Mouse (Mus musculus): ENCODE measurements around the gene Hhat. TPM values are rescaled to one million over a fixed set of nuclear protein-coding genes. Genes with fewer than 3 reads are reported as not detected.

The Hhat gene
- total and polyA plus RNA-seq, 3 experiments, result 0.39 to 1.0 TPM; not detected in 1

- DNase-seq (ENCODE audit: low read depth, low spot score), result no peak
- Histone ChIP-seq H3K4me3 (ENCODE audit: control insufficient read depth in 1 of 2, insufficient read depth in 1 of 2, low read depth in 2 of 2, low read length in 2 of 2) (no peak overlapping the region), H3K9ac (ENCODE audit: control insufficient read depth, low read depth, low read length, poor library complexity, severe bottlenecking) (no peak overlapping the region), H3K79me2 (ENCODE audit: control insufficient read depth, insufficient read depth, low read length, poor library complexity) (no peaks in the 10 kb centered on the region), H3K36me3 (ENCODE audit: control insufficient read depth in 1 of 2, insufficient read depth in 2 of 2, low read length in 2 of 2) (no peaks in the 10 kb centered on the region), H3K27ac (ENCODE audit: control insufficient read depth, low read depth, low read length) (no peak overlapping the region), H3K9me3 (replicated peaks; ENCODE audit: insufficient read depth, low read length) (no peaks in the 10 kb centered on the region), H3K27me3 (ENCODE audit: control insufficient read depth in 1 of 2, insufficient read depth in 2 of 2, low read length in 2 of 2) (peaks cover 0 to 1% of the 10 kb centered on the region in 2 experiments; a peak in 3 of 4 replicates), H3K4me1 (ENCODE audit: control insufficient read depth in 1 of 2, insufficient read depth in 2 of 2, low read length in 2 of 2) (no peaks in the 10 kb centered on the region)
- TF ChIP-seq E2F4 (IDR thresholded peaks at IDR 0.05; ENCODE audit: borderline replicate concordance, low read depth, low read length) (no peak), TBP (IDR thresholded peaks at IDR 0.05; ENCODE audit: low read depth, low read length) (no peak), USF1 (IDR thresholded peaks at IDR 0.05; ENCODE audit: low read depth, low read length) (no peak)
Measured at GRCm38 (mm10) chr1:192613271-192613670, 157.8 kb downstream of the Hhat start.

GRCm38 (mm10) chr1:192611996-192612739 lies 158.9 kb downstream of the Hhat start:
- Histone ChIP-seq H3K27ac (ENCODE audit: control insufficient read depth, low read depth, low read length) (no peak overlapping the region), H3K4me3 (ENCODE audit: control insufficient read depth in 1 of 2, insufficient read depth in 1 of 2, low read depth in 2 of 2, low read length in 2 of 2) (no peak overlapping the region), H3K27me3 (ENCODE audit: control insufficient read depth in 1 of 2, insufficient read depth in 2 of 2, low read length in 2 of 2) (peaks cover 0 to 1% of the 10 kb centered on the region in 2 experiments; a peak in 3 of 4 replicates), H3K36me3 (ENCODE audit: control insufficient read depth in 1 of 2, insufficient read depth in 2 of 2, low read length in 2 of 2) (no peaks in the 10 kb centered on the region), H3K9ac (ENCODE audit: control insufficient read depth, low read depth, low read length, poor library complexity, severe bottlenecking) (no peak overlapping the region), H3K79me2 (ENCODE audit: control insufficient read depth, insufficient read depth, low read length, poor library complexity) (no peaks in the 10 kb centered on the region), H3K4me1 (ENCODE audit: control insufficient read depth in 1 of 2, insufficient read depth in 2 of 2, low read length in 2 of 2) (no peaks in the 10 kb centered on the region), H3K9me3 (replicated peaks; ENCODE audit: insufficient read depth, low read length) (no peaks in the 10 kb centered on the region)
- no peak for DNase-seq (ENCODE audit: low read depth, low spot score)
- TF ChIP-seq POLR2AphosphoS2 (IDR thresholded peaks at IDR 0.05; ENCODE audit: low read length) (no peak), POLR2AphosphoS5 (IDR thresholded peaks at IDR 0.05; ENCODE audit: borderline replicate concordance, low read depth, low read length) (no peak), GABPA (IDR thresholded peaks at IDR 0.05; ENCODE audit: low read depth, low read length) (no peak), GATA1 (IDR thresholded peaks at IDR 0.05; ENCODE audit: low read depth, low read length) (no peak), KAT2A (conservative IDR thresholded peaks at IDR 0.05; ENCODE audit: low read depth, low read length) (no peak), MEF2A (IDR thresholded peaks at IDR 0.05; ENCODE audit: extremely low read depth, insufficient replicate concordance, low read depth, low read length, poor library complexity, severe bottlenecking) (no peak), ETS1 (IDR thresholded peaks at IDR 0.05; ENCODE audit: low read depth, low read length) (no peak), POLR2A (IDR thresholded peaks at IDR 0.05; ENCODE audit: control insufficient read depth in 1 of 2, insufficient read depth in 1 of 2, low read depth in 1 of 2, low read length in 2 of 2, poor library complexity in 1 of 2) (no peak), TAL1 (IDR thresholded peaks at IDR 0.05; ENCODE audit: low read length) (no peak), ELF1 (IDR thresholded peaks at IDR 0.05; ENCODE audit: low read depth, low read length) (no peak), ZKSCAN1 (IDR thresholded peaks at IDR 0.05; ENCODE audit: low read depth, low read length) (no peak), RAD21 (IDR thresholded peaks at IDR 0.05; ENCODE audit: low read depth, low read length) (no peak), HCFC1 (IDR thresholded peaks at IDR 0.05; ENCODE audit: low read depth, low read length) (no peak), SIN3A (IDR thresholded peaks at IDR 0.05; ENCODE audit: low read length) (no peak), BHLHE40 (IDR thresholded peaks at IDR 0.05; ENCODE audit: borderline replicate concordance, low read depth, low read length) (no peak), MAFK (IDR thresholded peaks at IDR 0.05; ENCODE audit: borderline replicate concordance, low read depth, low read length) (no peak), ZC3H11A (IDR thresholded peaks at IDR 0.05; ENCODE audit: low read depth, low read length) (no peak), RCOR1 (IDR thresholded peaks at IDR 0.05; ENCODE audit: low read depth, low read length) (no peak), CHD2 (IDR thresholded peaks at IDR 0.05; ENCODE audit: low read length) (no peak)

Data from MEL (cell line).